Mouse (Mus musculus) mature B cell (primary cell): ENCODE results near the gene Prf1.

Source experiments
- in situ Hi-C: fragments of 300-500 bp; cut with MboI; formaldehyde crosslinking; loops from 2 replicates; pipeline ENCODE4 v1.14.3; 2019

Gene Prf1

DNA sequence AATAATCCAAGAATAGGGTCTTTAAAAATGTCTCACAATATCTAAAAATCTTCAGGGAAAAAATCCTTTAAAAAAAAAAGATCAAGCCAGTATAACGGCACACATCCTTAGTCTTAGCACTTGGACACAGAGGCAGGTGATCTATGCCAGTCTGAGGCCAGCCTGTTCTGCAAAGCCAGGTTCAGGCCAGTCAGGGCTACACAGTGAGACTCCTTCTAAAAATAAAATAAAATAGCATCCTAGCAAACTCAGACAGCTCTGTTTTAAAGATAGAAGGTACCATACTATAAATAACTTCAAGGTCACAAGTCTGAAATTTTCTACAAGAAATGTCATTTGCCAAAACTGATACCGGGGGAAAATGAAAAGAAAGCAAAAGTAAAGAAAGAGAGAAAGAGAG lies 7.6 kb upstream of the Prf1 start:
- in situ Hi-C loops = no loop called here

GRCm38 (mm10) chr10:61290479-61290878 lies 7.2 kb upstream of the Prf1 start:
- in situ Hi-C loops = no loop called here

GRCm38 (mm10) chr10:61294242-61294641 lies 3.4 kb upstream of the Prf1 start:
- in situ Hi-C loops = no loop called here

- in situ Hi-C loops = no loop called here
These were observed 754 bp upstream of the Prf1 start for GRCm38 (mm10) chr10:61296713-61297445.

DNA sequence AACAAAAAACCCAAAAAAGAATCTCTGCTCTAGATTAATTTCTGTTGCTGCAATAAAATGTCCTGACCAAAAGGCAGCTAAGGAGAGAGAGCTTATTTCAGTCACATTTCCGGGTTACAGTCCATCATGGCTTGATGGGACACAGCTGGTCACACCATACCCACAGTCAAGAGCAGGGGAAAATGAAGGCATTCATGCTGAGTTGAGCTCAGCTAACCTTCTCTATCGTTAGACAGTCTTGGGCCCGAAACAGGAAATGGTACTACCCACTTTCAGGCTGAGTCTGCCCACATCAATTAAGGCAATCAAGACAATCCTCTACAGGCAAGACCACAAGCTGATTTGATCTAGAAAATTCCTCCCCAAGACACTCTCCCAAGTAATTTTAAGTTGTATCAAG lies 3.4 kb downstream of the Prf1 start:
- in situ Hi-C loops = no loop called here

- in situ Hi-C loops = no loop called here
These were observed 6.4 kb downstream of the Prf1 start for GRCm38 (mm10) chr10:61304046-61304445.

DNA sequence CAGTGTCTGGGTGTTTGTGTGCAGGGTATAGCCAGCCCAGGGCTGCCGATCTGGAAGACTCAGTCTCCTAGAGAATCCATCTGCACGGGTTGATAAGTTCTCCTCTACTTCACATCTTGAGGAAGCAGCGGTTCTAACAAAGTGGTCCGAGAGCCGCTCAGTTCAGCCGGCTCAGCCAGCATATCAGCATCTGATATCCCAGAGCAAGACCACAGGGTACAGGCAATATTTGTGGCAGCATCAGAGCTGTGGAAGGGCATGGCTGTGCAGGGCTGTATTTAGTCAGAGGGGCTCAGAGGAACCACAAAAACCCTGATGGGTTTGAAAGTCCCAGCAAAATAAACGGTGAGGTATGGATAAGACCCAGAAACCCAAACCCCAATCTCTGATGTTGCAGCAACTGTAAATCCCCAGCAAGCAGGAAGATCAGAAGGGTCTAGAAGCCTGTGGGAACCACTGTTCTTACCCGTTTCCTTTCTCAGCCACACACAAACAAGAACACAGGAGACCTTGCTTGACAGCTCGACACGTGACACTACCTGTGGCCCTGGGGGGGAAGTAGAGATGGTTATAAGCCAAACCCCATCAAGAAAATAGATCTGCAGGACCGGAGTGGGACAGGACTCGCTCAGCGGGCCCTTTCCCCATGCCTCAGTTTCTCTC lies 8.4 kb downstream of the Prf1 start:
- in situ Hi-C loops = no loop called here

GRCm38 (mm10) chr10:61308706-61309320 lies 11.2 kb downstream of the Prf1 start:
- in situ Hi-C loops = no loop called here

- in situ Hi-C loops = no loop called here
These were observed 14.5 kb downstream of the Prf1 start for GRCm38 (mm10) chr10:61312159-61312558.

- in situ Hi-C loops = no loop called here
These were observed 15.1 kb downstream of the Prf1 start for GRCm38 (mm10) chr10:61312754-61313153.

GRCm38 (mm10) chr10:61313750-61314149 lies 16.1 kb downstream of the Prf1 start:
- in situ Hi-C loops = no loop called here

DNA sequence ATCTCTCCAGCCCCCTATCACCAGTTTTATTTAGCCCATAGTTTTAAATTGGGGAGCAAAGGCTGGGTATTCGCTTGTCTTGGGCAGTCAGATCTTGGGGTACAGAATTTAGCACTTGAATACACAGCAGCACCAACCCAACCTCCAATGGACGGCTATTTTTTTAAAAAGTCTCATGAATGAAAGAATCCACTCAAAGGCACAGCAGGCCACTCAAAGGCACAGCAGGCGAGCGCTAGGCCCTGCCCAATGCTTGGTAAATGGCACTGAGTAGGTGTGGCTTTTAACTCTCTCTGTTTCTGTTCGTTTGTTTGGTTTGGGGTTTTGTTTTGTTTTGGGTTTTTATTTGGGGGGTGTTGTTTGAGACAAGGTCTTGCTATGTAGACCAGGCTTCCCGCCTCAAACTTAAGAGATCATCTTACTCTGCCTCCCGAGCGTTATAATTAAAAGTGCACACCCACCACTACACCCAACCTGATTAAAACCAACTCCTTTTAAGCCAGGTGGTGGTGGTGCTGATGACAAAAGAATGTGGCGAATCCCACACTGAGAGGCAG lies 17.8 kb downstream of the Prf1 start:
- in situ Hi-C loops = no loop called here

GRCm38 (mm10) chr10:61318527-61318926 lies 20.9 kb downstream of the Prf1 start:
- in situ Hi-C loops = no loop called here

DNA sequence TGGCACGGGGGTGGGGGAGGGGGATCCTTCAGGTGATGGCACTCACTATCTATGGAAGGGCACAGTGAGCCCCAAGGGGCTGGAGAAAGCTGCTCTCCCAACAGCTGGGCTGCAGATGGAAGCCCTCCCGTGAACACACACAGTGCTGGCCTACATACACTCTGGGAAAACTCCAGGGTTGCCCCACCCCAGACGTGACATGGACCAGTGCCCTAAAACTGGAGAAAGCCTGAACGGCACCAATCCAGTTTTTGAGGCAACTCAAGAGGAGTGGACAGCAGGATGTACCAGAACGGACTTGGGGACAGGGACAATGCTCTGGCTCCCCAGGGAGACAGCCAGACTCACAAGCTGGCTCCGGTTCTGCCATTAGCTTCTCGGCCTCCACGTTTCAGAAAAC lies 27.1 kb downstream of the Prf1 start:
- in situ Hi-C loops = no loop called here

DNA sequence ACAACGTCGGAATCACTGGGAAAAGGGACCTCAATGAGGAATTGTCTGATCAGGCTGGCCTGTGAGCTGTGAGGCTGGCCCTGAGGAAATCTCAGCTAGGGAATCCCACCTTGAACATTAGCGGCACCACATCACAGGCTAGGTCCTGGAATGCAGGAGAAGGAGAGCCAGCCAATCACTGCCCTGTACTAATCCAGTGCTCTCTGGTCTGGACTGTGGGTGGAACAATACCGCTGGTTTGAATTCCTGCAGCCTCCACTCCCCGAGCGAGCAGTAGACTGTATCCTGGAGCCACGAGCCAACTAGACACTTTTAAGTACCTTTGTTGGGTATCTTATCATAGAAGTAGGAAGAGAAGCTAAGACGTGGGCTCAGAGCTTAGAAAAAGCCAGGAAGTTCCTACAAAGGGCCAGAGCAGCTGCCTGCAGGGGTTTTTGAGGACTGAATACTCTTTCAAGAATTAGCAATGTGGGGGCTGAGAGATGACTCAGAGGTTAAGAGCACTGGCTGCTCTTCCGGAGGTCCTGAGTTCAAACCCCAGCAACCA lies 28.2 kb downstream of the Prf1 start:
- in situ Hi-C loops = no loop called here

- in situ Hi-C loops = no loop called here
These were observed 29.9 kb downstream of the Prf1 start for GRCm38 (mm10) chr10:61327545-61327944.

GRCm38 (mm10) chr10:61328927-61329326 lies 31.3 kb downstream of the Prf1 start:
- in situ Hi-C loops = no loop called here

DNA sequence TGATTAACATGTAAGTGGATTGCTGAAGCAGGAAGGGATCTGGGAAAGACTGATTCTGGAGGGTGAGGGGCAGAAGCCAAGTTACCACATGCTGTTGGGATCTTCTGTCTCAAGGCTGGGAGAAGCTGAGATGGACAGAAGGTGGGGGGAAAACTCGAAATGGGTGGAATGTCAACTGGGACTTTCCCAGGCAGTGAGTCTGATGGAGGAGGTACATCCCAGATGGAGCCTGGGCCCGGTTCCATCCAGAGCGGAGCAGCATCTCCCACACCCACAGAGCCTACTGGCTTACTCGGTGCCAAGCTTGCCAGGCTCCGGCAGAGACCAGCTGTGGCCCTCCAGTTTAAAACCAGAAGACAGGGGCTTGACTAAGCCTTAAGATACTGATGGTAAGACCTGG lies 33.4 kb downstream of the Prf1 start:
- in situ Hi-C loops = loop anchor here (10.0 kb wide), 1 partner anchor 126 kb away; no protein-coding TSS in a partner anchor

- in situ Hi-C loops = loop anchor here (10.0 kb wide), 1 partner anchor 130 kb away; no protein-coding TSS in a partner anchor
These were observed 36.9 kb downstream of the Prf1 start for GRCm38 (mm10) chr10:61334545-61334944.

DNA sequence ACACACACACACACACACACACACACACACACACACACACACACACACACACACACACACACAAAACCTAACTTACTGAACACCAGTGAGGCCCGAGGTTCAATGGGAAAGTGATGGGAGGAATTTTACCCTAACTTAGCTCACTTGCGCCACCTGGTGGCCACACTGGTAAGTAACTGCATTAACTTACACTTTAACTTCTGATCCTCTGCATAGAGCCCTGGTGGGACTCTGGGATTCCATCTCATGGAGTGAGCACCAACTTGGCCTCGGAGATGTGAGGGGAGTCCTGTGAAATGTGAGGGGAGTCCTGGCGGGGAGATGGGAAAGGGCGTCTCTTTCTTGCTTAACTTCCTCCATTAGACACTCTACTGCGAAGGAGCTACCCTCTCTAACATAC lies 38.5 kb downstream of the Prf1 start:
- in situ Hi-C loops = loop anchor here (10.0 kb wide), 1 partner anchor 131 kb away; no protein-coding TSS in a partner anchor

DNA sequence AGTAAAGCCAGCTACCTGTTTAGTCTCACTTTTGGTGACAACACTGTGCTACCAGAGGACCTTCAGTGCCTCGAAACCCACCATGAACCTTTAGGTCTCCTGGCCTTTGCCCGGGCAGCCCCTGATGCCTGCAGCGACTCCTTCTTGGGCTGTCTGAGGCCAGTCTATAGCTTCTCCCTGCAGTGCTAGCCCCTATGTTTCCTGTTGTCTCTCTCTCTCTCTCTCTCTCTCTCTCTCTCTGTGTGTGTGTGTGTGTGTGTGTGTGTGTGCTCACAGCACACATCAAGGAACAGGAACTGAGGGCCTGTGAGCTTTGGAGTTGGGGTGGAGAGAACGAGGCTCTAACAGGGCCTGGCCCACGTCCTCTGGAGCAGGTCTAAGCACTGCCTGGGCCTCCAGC lies 39.0 kb downstream of the Prf1 start:
- in situ Hi-C loops = loop anchor here (10.0 kb wide), 1 partner anchor 132 kb away; no protein-coding TSS in a partner anchor

DNA sequence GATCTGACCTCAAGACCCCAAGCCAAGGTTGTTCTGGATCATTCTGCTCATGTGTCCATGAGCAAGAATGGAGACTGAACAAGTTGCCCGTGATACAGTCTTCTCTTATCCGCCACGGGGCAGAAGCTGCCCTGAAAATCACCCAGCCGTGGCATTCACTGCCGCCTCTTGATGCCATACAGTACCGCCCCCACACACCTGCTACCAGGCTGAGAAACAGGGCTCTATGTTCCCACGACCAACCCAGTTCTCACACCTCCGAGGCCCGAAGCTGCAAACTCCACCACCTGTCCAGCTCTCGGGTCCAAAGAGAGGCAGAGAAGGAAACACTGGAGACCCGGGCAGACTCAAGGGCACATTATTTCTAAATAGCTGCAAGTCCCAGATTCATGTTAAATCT lies 40.0 kb downstream of the Prf1 start:
- in situ Hi-C loops = loop anchor here (10.0 kb wide), 1 partner anchor 133 kb away; no protein-coding TSS in a partner anchor
